Mouse (Mus musculus): ENCODE measurements around the gene Fhit.
"Not testable (repeated sequence)": the region's sequence is repeated elsewhere in the genome, so short reads cannot be mapped to it uniquely, and the experiment has no call there.

The Fhit gene

DNA sequence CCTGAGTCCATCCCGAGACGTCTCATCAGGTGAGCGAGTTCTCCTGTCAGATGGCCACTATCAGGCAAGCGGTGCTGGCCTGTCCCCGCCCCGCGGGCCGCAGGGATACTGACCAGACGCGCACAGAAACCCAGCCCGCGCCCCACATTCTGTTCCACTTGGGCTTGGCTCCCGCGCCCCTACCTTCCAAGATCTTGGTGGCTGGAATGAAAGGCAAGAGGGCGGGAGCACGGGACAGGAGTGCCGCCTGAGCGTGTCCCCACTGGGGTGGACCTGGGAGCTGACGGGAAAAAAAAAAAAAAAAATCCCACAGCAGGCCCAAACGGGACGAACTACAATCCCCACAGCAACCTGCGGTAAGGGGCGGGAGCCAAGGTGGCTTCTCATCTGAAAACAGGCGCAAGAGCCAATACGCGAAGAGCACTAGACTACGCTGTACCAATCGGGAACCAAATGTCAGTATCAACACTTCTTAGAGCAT, at the start of gene Fhit:
Fhit (minus strand) TSS at position 285 of the 481 bp plus-strand sequence.
- DNase-seq (ENCODE audit: low read depth, low spot score): peak; percentile 91

DNA sequence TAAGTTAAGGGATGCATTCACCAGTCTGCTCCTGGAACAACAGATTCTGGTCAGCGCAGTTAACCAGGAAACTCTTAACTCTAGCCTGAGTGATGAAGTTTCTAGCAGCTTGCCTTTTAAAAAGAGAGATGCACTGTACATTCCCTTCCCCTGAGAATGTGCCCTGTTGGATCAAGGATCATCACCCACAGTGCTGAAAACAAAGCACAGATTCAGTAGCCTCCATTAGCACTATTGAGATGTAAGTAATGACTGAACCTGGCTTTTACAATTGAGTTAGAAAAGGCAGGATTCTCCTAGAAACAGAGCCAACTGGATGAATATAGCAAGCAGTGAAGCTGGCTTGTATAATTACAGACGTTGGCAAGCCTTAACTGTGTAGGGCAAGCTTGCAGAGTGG, 45.0 kb upstream of the Fhit start:
- no peak for DNase-seq (ENCODE audit: low read depth, low spot score)

DNA sequence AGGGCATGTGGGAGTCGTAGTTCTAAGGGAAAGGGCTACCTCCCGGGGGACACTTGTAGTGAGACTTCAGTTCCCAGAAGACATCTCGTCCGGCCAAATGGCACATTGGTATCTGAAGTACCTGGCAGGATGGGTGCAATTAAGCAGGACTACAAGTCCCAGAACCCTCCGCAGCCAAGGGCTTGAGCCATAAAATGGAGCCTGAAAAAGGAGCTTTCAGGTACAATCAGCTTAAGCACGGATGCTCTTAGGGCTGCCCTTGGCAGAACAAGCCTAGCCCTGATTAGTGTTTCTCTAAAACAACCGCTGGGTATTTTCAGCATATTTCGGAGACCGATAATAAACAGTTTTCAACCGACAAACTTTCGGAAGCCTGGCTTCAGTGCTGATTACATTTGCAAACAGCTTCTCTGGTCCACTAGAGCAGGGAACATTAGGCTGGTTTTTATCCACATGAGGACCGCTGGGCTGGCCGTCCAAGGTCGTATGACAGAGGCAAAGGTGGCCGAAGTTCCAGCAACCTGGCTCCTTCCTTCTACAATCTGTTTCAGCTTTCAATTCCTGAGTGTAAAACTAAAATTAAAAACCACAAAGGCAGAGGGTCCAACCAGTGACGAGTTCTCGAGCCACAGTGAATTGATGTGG, 907 bp downstream of the Fhit start:
- DNase-seq (ENCODE audit: low read depth, low spot score): peak; percentile 87

DNA sequence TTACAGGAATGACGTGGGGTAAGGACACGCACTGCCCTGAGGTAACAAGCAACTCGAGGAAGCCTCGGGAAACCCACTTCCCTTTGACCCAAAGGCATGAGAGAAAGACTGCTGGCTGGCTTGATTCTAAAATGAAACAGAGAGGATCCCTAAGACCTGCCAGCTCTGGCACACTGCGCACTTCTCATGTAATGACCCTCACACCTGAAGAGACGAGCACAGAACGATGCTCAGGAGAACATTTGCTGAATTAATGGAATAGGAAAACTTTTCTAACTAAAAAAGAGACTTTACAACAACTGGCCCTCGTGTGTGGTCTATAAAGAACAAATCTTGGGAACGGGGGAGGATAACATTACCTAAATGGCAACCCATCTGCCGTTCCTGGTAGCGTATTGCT, 2.2 kb downstream of the Fhit start:
- DNase-seq (ENCODE audit: low read depth, low spot score): no peak

DNA sequence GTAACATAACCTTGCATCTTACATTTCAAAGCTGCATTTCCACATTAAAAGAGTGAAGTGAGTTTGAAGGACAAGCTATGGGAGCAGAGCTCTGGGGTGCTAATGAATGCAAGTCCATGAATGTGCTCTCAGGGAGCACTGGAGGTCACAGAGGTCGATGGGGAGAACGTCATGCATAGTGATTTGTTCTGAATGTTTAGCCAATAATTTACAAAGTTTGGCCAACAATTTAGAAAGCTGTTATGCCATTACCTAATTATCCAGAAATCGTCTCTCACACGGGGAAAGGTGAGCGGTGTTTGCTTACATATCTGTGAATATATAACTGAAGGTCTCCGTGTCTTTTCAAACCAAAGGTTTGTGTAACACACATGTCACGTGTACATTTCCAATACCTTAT, 2.8 kb downstream of the Fhit start:
- DNase-seq (ENCODE audit: low read depth, low spot score): no peak

DNA sequence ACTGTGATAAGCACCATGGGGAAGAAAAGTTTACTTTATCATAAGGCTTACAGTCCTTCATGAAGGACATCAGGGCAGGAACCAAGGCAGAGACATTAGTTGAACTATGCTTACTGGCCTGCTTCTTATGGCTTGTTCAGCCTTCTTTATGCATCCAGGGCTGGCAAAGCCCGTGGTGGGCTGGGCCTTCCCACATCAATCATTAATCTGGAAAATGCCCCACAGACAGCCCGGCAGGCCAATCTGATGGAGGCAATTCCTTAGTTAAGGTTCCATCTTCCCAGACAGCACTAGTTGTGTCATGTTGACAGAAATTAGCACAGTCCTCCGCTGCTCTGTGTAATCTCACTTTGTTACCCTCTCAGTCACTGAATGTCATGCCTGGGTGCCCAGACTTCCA, 4.1 kb downstream of the Fhit start:
- DNase-seq (ENCODE audit: low read depth, low spot score): no peak

DNA sequence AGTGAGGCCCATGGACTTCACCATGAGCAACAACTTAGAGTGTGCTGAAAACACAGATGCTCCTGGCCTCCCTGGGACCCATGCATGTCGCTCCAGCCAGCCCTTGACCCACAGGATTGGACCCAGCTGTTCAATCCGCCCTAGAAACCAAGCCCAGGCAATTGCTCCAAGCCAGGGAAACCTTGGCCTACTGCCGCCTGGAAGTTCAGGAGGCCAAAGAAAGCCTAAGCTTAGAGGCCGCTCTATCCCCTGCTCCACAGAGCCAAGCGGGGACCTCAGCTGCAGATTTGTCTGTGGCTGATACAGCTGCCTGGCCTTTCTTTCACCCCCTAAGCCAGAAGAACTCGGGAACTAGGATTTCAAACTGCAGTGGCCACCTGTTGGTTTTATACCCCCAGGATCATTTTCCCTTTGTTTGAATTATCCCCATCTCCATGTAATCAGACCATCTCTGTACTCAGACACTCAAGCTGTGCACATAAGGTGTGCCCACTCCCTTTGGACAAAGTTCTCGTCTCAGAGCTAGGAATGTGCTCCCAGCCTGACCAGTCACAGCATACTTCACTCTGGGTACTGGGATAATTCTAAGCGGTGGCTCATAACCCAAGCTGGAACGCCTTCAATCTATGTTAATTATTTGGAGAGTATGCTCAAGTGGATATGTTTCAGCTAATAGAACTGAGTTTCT, 10.1 kb downstream of the Fhit start:
- no peak for DNase-seq (ENCODE audit: low read depth, low spot score)

DNA sequence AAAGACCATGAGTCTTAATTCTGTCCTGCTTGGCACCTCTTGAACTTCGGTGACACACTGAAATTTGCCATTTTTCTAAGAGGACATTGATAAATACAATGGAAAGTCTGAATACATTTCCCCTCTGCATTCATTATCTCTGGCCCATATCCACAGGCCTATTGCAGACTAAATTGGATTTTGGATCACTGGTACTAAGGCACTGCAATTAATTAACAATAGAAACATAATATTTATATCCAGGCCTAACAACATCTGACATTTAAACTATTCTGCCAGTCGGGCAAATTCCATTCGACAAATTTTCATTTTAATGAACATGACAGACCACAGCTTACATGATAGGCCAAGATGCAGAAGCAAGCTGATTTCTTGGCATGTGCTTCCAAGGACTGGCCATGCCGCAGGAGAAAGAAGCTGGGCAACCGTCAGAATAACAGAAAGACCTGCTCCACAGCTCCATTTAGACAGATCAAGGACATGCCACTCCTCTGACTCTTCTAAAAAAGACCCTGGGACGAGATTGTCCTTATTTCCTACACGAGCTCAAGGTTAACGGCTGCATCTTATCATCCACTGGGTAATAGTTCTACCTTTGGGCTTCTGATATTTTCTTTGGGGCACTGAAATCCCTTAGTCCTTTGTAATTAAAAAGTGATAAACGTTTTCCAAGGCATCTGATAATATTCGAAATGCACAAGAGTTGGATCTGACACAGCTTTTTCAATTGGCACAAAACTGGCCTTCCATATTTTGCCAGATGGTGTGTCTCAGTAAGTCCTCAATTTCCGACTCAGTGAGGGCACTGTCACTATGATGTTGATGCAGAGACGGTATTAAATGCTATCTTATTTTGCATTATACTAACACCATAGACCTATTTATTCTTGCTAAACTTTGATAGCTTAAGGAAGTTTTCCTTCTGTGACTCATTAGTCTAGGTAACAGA, 27.8 kb downstream of the Fhit start:
- no peak for DNase-seq (ENCODE audit: low read depth, low spot score)

DNA sequence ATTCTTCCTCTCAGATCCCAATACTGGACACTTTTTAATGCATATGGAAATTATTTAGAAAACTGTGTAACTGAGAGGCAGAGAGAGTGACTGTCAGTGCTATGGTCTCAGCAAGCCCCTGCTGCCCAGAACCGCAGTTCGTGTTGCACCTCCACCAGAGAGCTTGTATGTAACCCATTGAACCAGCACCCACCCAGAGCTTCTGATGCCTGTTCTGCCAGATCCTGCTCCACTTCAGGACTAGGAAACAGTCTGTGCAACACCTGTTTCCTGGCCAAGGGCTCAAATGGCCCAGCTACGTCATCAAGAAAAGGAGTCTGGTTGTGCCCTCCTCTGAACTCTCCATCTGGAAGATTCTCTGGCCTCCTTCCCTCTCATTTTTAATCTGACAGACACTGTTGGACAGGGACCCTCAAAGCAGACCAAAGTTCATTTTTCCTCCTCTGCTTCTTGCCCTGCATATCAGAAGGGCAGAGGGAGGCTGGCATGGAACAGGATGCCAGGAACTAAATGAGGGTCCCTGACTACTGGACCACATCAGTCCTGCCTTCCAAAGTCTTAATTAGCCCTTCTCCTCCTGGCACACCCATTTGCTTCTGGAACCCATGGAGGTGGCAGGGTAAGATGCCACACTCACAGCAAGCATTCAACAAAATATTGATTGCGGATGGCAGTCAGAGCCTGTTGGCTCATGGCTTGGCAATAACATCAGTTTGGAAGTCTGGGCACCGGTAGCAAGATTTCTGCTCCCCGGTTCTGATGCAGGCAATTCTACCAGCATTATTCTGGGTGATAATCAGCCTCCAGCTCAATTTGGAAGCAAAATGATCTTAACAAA, 29.0 kb downstream of the Fhit start:
- DNase-seq (ENCODE audit: low read depth, low spot score): no peak

DNA sequence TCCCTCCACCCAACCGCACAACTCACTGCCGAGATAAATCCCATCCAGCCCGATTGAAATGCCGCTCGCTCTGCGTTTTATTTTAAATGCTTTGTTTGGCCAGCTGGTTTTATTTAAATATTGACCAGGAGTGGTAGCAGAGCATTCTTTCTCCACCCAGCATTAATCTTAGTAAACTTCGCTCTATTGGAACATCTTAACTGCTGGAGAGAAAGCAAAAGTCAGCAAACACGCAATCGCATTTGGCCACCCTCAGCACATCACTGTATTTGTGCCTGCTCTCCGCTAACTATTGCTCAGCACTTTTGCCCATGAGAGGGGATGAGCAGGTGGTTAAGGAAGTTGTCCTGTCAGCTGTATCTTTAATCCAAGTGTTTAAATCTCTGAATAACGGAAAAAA, 36.7 kb downstream of the Fhit start:
- DNase-seq (ENCODE audit: low read depth, low spot score): no peak

DNA sequence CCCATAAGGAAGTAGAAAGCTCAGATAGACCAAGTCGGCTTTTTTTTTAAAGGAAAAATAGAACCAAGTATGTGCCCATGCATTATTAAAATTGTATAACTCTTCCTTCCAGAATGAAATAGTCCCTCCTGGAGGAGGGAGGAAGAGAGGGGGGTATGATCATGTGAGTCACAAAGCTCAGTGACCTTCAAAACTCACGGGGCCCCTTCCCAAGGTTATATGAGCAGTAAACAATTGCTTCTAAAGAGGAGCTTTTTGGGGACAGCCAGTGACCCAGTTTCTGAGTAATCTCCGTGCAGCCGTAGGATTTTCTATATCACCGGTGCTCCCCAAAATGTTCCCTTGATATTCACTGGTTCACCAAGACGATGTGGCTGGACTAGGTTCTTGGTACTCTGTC, 42.8 kb downstream of the Fhit start:
- DNase-seq (ENCODE audit: low read depth, low spot score): no peak

DNA sequence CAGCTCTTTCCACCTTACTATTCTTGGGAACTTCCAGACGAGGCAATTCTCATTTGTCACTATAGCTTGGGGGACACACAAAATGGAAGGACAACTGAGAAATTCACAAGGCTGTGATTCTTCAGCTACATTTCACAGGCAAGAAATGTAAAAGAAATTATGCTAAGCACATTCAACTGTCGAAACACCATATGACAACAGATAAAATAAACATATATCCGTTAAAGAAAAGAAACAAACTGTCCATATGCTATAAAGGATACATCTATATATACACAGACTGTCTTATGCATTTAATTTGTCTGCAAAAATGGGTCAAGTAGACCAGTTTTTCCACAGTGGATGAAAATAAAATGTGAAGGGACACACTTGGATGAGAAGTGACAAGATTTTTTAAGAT, 76.2 kb downstream of the Fhit start:
- DNase-seq (ENCODE audit: low read depth, low spot score): no peak

DNA sequence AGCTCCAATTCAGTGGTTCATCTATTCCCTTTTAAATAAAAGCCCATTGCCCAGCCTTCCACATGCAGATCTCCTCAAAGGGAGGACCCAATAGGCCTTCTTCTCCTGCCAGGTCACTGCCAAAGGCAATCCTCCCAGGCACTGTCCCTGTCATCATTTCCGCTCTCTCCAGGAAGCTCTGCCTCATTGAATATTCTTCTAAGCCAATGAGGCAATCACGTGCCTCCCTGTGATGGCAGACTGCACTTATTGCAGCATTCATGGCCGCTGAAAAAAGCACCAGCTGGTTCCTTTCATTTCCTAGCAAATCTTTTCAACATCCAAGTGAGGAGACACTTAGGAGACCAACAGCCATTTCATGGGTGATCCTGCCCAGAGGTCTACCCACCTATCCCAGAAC, 77.9 kb downstream of the Fhit start:
- no peak for DNase-seq (ENCODE audit: low read depth, low spot score)

DNA sequence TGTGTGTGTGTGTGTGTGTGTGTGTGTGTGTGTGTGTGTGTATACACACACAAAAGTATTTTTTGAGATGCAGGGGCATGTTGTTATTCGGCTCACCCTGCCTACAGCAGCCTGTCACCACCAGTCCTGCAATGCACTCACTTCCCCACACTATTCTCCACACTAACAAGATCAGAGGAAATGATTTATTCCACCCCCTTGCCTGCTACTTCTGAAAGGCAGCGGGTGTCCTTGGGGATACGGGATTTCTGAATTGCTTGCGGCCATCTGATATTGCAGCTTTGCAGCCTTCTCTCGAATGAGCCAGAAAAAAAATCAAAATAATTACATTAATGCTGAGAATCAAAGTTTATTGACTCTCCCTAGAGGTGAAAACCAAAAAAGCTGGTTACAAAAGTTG, 78.4 kb downstream of the Fhit start:
- DNase-seq (ENCODE audit: low read depth, low spot score): no peak

DNA sequence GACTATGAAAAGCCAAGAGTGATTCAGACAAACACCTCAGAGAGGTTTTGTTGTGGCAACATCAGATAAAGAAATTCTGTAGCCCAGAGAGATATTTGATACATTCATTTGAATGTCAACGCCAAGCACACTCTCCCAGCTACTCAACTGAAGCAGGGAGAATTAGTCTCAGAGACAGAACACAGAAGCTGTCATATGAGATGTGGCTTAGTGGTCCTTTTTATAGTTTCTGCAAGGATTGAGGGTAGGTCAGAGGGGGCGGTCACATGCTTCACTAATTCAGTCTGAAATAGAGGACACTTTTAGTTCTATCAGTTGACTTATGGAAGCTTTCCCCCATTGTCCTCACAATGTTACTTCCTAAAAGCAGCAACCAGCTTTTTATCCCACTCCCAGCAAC, 98.2 kb downstream of the Fhit start:
- DNase-seq (ENCODE audit: low read depth, low spot score): no peak

DNA sequence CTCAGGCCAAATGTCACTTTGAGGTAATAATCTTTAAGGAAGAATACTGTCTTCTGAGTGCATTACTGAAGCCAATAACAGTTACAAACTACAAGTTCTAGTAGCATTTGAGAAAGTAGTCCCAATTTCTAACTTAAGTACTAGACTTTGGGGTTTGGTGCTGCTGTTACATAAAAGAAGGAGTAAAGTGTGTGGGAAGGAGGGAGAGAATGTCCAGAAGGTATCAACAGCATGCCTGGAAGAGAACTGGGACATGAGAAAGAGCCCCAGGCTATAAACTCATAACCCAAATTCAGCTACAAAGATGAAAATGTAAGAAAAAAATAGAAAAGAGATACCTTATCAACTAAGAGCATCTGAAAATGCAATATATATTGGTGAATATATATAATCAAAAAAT, 101.6 kb downstream of the Fhit start:
- DNase-seq (ENCODE audit: low read depth, low spot score): no peak

DNA sequence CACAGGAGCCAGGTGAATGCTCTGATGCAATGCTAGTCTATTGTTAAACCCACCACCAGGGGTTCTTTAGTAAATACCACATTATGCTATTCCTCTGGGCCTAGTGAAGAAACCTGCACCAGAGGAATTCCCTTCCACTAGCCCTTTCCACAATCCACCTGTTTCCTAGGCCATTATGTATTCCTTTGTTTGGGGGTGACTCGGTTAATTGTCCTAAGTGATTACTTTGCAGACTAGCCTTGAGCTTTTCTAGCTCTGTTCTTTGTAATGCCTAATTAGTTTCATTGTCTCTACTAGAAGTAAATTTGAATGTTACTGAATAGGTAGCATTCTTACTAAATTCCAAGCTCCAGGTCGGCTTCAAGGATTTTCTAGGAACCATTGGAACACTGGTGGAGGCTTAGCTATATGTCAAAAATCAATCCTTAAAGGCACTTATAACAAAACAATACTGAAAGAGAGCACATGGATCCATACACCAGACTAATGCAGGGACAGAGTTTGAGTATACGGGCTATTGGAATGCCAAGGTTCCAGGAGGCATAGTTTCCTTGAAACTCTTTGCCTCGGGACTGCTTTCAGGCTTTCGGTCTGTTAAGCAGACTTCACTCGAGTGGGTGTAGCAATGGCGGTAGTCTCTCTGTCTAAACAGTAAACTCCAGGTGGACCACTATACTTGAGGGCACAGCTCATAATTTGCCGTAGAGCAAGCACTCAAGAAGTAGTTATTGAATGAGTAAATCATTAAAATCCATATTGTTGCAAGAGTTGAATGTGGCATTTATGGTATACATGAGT, 122.1 kb downstream of the Fhit start:
- DNase-seq (ENCODE audit: low read depth, low spot score): not testable (repeated sequence)

DNA sequence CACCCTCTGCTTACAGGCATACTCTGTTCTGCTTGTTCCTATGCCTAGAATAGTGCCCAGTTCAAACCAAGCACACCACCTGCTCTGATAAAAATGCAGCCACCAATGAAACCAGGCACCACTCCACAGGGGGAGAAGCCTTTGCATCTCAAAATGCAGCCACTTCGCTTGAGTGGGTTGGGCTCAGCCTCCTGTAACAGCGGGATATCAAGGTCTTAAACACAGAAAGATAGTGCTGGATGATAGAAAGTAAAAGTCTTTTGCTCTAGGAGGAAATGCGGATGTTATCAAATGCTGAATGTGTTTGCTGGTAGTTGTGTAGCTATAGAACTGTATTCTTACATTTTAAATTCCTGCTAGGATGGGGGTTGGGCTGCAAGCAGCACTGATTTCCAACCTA, 140.4 kb downstream of the Fhit start:
- DNase-seq (ENCODE audit: low read depth, low spot score): no peak

DNA sequence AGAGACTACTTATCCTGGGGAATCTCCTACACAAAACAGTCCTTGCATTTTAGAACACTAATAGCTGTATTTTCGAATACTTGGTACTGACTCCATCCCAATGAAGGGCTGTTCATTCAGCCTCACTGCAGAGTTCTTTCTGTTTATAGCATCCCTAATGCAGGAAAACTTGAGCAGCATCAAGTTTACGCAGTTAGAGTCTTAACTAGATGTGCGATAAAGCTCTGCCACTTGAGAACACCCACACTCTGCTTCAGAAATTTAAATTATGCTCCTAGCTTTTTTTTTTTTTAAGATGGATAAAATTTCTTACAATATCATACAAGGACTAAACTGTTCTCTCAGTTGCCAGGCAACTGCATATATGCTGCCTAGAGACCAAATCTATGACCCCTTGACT, 183.2 kb downstream of the Fhit start:
- DNase-seq (ENCODE audit: low read depth, low spot score): no peak

DNA sequence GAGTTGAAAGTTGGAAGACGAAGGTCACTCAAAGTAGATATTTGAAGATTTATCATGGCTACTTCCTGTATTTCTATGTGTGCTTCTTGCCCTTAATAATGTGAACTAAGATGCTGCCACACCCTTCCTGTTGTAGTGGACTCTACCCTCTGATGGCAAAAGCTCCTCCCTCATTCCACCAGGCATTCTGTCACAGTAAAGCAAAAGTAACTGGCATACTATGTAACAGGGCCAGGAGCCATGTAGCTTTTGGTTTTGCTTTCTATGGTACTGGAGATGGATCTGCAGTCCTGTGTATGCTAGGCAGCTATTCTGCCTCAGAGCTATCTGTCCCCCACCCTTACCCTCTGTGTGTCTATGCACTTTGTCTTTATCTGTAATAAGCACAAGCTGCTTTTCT, 220.2 kb downstream of the Fhit start:
- no peak for DNase-seq (ENCODE audit: low read depth, low spot score)

DNA sequence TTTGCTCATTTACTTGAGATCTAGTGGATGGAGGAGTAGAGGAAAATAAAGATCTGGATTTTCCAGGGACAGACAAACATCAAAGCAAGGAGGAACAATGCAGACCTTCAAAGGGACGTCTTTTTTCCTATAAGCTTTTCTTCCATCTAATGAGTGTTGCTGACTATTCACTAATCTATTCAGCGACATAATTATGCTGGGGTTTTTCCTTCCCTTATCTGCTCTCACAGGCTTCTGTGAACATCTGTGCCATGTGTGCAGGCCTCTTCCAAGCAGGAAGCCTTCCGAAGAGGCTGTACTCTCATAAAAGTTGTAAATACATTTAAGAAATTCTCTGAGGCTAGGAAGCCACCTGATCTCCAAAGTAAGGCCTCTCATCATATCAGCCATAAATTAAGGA, 228.2 kb downstream of the Fhit start:
- DNase-seq (ENCODE audit: low read depth, low spot score): no peak
